Mouse (Mus musculus): ENCODE results near the gene AV320801. TPM values are rescaled to one million over a fixed set of nuclear protein-coding genes. Genes with fewer than 3 reads are reported as not detected.
"Not testable (repeated sequence)": the region's sequence is repeated elsewhere in the genome, so short reads cannot be mapped to it uniquely, and the experiment has no call there.

AV320801 gene
- not detected in 2 replicates for total RNA-seq (2017)

GRCm38 (mm10) chrX:135494288-135494687 is at the start of gene AV320801:
TSS of gene AV320801 (plus strand) at chrX:135494588.
- ATAC-seq (ENCODE audit: extremely low read depth, insufficient number of reproducible peaks, low FRiP score, poor library complexity, severe bottlenecking), result not testable (repeated sequence)

- not testable (repeated sequence) for ATAC-seq (ENCODE audit: extremely low read depth, insufficient number of reproducible peaks, low FRiP score, poor library complexity, severe bottlenecking)
These were observed 30.2 kb upstream of the AV320801 start for GRCm38 (mm10) chrX:135464160-135464559.

- ATAC-seq (ENCODE audit: extremely low read depth, insufficient number of reproducible peaks, low FRiP score, poor library complexity, severe bottlenecking), result not testable (repeated sequence)
These were observed 12.5 kb upstream of the AV320801 start for GRCm38 (mm10) chrX:135481902-135482301.

GRCm38 (mm10) chrX:135483183-135483582 is 11.2 kb upstream of the AV320801 start:
- ATAC-seq (ENCODE audit: extremely low read depth, insufficient number of reproducible peaks, low FRiP score, poor library complexity, severe bottlenecking), result not testable (repeated sequence)

Other genes starting within 250 kb of the AV320801 start
- gene Pramel3, start 192.3 kb upstream of the AV320801 start, total RNA-seq (2017), result not detected in 2 replicates
- gene Gm5128, start 121.3 kb upstream of the AV320801 start, total RNA-seq (2017), result not detected in 2 replicates
- gene Gm7903, start 60.8 kb upstream of the AV320801 start, total RNA-seq (2017), result not detected in 2 replicates
- gene Nxf7, start 104.2 kb downstream of the AV320801 start, total RNA-seq (2017), result not detected in 2 replicates
- not detected in 2 replicates for gene Prame, start 133.1 kb downstream of the AV320801 start, total RNA-seq (2017)
- gene Tcp11x2, start 199.2 kb downstream of the AV320801 start, total RNA-seq (2017), result not detected in 2 replicates
- gene Tmsb15a, start 230.7 kb downstream of the AV320801 start, total RNA-seq (2017), result not detected in 2 replicates
- gene Armcx5, start 248.1 kb downstream of the AV320801 start, total RNA-seq (2017), result 28.2 and 29.0 TPM in 2 replicates
- gene Gprasp1, start 248.1 kb downstream of the AV320801 start, total RNA-seq (2017), result 42.1 and 46.6 TPM in 2 replicates